Mouse (Mus musculus): ENCODE measurements around the gene Thop1. TPM values are rescaled to one million over a fixed set of nuclear protein-coding genes. Genes with fewer than 3 reads are reported as not detected.
A peak's percentile ranks its signal among the peaks of the same experiment; 100 is the strongest.
"Not testable (repeated sequence)": the region's sequence is repeated elsewhere in the genome, so short reads cannot be mapped to it uniquely, and the experiment has no call there.

The Thop1 gene
- polyA plus RNA-seq, 1 experiment from 2014 or later: 46.9 TPM

- Histone ChIP-seq H3K27me3 (no peaks in the 10 kb centered on the region), H3K9me3 (no peaks in the 10 kb centered on the region), H3K9ac (peak within 1 kb of the TSS; percentile 90), H3K27ac (peak within 1 kb of the TSS; percentile 66; the same call in 1 of the 2 replicates), H3K36me3 (0 out of 2 replicates have a peak, but pooled peaks cover 4% of the 10 kb centered on the region), H3K4me3 (peak within 1 kb of the TSS; percentile 80), H3K4me1 (replicated peaks) (peaks cover 35% of the 10 kb centered on the region), H3K4me2 (peak within 1 kb of the TSS; percentile 94)
- under 1% methylated on average over 48 of the region's 48 CpGs for WGBS
- peak; percentile 92 for ATAC-seq (ENCODE audit: low FRiP score)
Measured at GRCm38 (mm10) chr10:81059603-81060543, 10.0 kb upstream of the Thop1 start, which contains the start of gene Sgta. TSS of gene Sgta (minus strand) at chr10:81060181.

- Histone ChIP-seq H3K4me3 (no peak overlapping the region), H3K36me3 (no peaks in the 10 kb centered on the region), H3K9me3 (no peaks in the 10 kb centered on the region), H3K4me1 (replicated peaks) (peaks cover 20% of the 10 kb centered on the region), H3K27ac (no peak overlapping the region), H3K27me3 (no peaks in the 10 kb centered on the region), H3K4me2 (no peak overlapping the region), H3K9ac (no peak overlapping the region)
- 53% methylated on average over 4 of the region's 4 CpGs for WGBS
- ATAC-seq (ENCODE audit: low FRiP score): no peak
Measured at GRCm38 (mm10) chr10:81062710-81063109, 7.1 kb upstream of the Thop1 start.

- not testable (repeated sequence) for H3K4me2 ChIP-seq
Measured at GRCm38 (mm10) chr10:81064519-81064918, 5.3 kb upstream of the Thop1 start.

GRCm38 (mm10) chr10:81068706-81069105, 1.1 kb upstream of the Thop1 start:
- Histone ChIP-seq H3K36me3 (peaks cover 15% of the 10 kb centered on the region), H3K4me1 (replicated peaks) (peaks cover 26% of the 10 kb centered on the region), H3K4me2 (no peak overlapping the region), H3K9me3 (no peaks in the 10 kb centered on the region), H3K4me3 (no peak overlapping the region), H3K9ac (peak overlapping the region; percentile 60; the same call in 1 of the 2 replicates), H3K27ac (no peak overlapping the region; the same call in 1 of the 2 replicates), H3K27me3 (no peaks in the 10 kb centered on the region)
- WGBS: 84% methylated on average over 5 of the region's 5 CpGs
- ATAC-seq (ENCODE audit: low FRiP score): no peak

More at GRCm38 (mm10) chr10:81064519-81064918, 5.3 kb upstream of the Thop1 start:
- H3K27me3 ChIP-seq; H3K4me1 ChIP-seq (replicated peaks); H3K4me3 ChIP-seq; H3K36me3 ChIP-seq; H3K9me3 ChIP-seq; H3K27ac ChIP-seq; H3K9ac ChIP-seq; ATAC-seq (ENCODE audit: low FRiP score): not testable (repeated sequence)
- WGBS: 86% methylated on average over 8 of the region's 8 CpGs

- ATAC-seq (ENCODE audit: low FRiP score): no peak
- H3K9ac ChIP-seq: 0 out of 2 replicates have a peak overlapping the region, but pooled peaks have one; percentile 90
Measured at GRCm38 (mm10) chr10:81072290-81072689, 2.5 kb downstream of the Thop1 start.

GRCm38 (mm10) chr10:81073464-81073863, 3.6 kb downstream of the Thop1 start:
- Histone ChIP-seq H3K36me3 (peaks cover 59% of the 10 kb centered on the region), H3K9me3 (no peaks in the 10 kb centered on the region), H3K27me3 (no peaks in the 10 kb centered on the region), H3K4me3 (no peak overlapping the region), H3K9ac (no peak overlapping the region), H3K4me2 (no peak overlapping the region), H3K4me1 (replicated peaks) (peaks cover 26% of the 10 kb centered on the region), H3K27ac (no peak overlapping the region)
- ATAC-seq (ENCODE audit: low FRiP score): no peak
- 71% methylated on average over 7 of the region's 7 CpGs for WGBS

More at GRCm38 (mm10) chr10:81072290-81072689, 2.5 kb downstream of the Thop1 start:
- no peak overlapping the region for H3K4me2 ChIP-seq
- H3K36me3 ChIP-seq: peaks cover 48% of the 10 kb centered on the region
- no peak overlapping the region for H3K27ac ChIP-seq
- H3K4me1 ChIP-seq (replicated peaks): peaks cover 26% of the 10 kb centered on the region
- H3K27me3 ChIP-seq: no peaks in the 10 kb centered on the region
- H3K4me3 ChIP-seq: no peak overlapping the region
- WGBS: 92% methylated on average over 8 of the region's 8 CpGs
- H3K9me3 ChIP-seq: no peaks in the 10 kb centered on the region

GRCm38 (mm10) chr10:81075734-81076133, 5.9 kb downstream of the Thop1 start:
- peaks cover 82% of the 10 kb centered on the region for H3K36me3 ChIP-seq
- no peaks in the 10 kb centered on the region for H3K27me3 ChIP-seq
- ATAC-seq (ENCODE audit: low FRiP score): no peak
- peaks cover 12% of the 10 kb centered on the region for H3K4me1 ChIP-seq (replicated peaks)
- H3K4me2 ChIP-seq: no peak overlapping the region
- WGBS: 66% methylated on average over 8 of the region's 8 CpGs
- H3K27ac ChIP-seq: no peak overlapping the region
- no peaks in the 10 kb centered on the region for H3K9me3 ChIP-seq
- no peak overlapping the region for H3K9ac ChIP-seq
- H3K4me3 ChIP-seq: no peak overlapping the region

GRCm38 (mm10) chr10:81076356-81076755, 6.5 kb downstream of the Thop1 start:
- H3K36me3 ChIP-seq: peaks cover 88% of the 10 kb centered on the region
- no peaks in the 10 kb centered on the region for H3K9me3 ChIP-seq
- H3K4me3 ChIP-seq: no peak overlapping the region
- no peaks in the 10 kb centered on the region for H3K27me3 ChIP-seq
- H3K27ac ChIP-seq: no peak overlapping the region
- peaks cover 6% of the 10 kb centered on the region for H3K4me1 ChIP-seq (replicated peaks)
- no peak overlapping the region for H3K4me2 ChIP-seq
- H3K9ac ChIP-seq: no peak overlapping the region
- WGBS: 89% methylated on average over 1 of the region's 1 CpGs
- no peak for ATAC-seq (ENCODE audit: low FRiP score)

GRCm38 (mm10) chr10:81077916-81078315, 8.1 kb downstream of the Thop1 start:
- Histone ChIP-seq H3K4me3 (no peak overlapping the region), H3K36me3 (peaks cover 95% of the 10 kb centered on the region), H3K27me3 (no peaks in the 10 kb centered on the region), H3K9ac (no peak overlapping the region), H3K4me1 (replicated peaks) (no peaks in the 10 kb centered on the region), H3K27ac (no peak overlapping the region), H3K4me2 (no peak overlapping the region), H3K9me3 (no peaks in the 10 kb centered on the region)
- 95% methylated on average over 11 of the region's 11 CpGs for WGBS
- ATAC-seq (ENCODE audit: low FRiP score): no peak

- Histone ChIP-seq H3K4me2 (no peak overlapping the region), H3K9me3 (no peaks in the 10 kb centered on the region), H3K27me3 (no peaks in the 10 kb centered on the region), H3K27ac (no peak overlapping the region), H3K9ac (no peak overlapping the region), H3K4me1 (replicated peaks) (no peaks in the 10 kb centered on the region), H3K4me3 (no peak overlapping the region), H3K36me3 (peaks cover 78% of the 10 kb centered on the region)
- WGBS: 96% methylated on average over 31 of the region's 31 CpGs
- no peak for ATAC-seq (ENCODE audit: low FRiP score)
Measured at GRCm38 (mm10) chr10:81080008-81080655, 10.3 kb downstream of the Thop1 start.

GRCm38 (mm10) chr10:81082168-81082960, 12.5 kb downstream of the Thop1 start:
- peaks cover 59% of the 10 kb centered on the region for H3K36me3 ChIP-seq
- no peak overlapping the region for H3K4me3 ChIP-seq
- ATAC-seq (ENCODE audit: low FRiP score): peak; percentile 32; the same call in 1 of the 2 replicates
- no peaks in the 10 kb centered on the region for H3K4me1 ChIP-seq (replicated peaks)
- 85% methylated on average over 7 of the region's 7 CpGs for WGBS
- H3K9ac ChIP-seq: no peak overlapping the region
- H3K9me3 ChIP-seq: no peaks in the 10 kb centered on the region
- H3K27ac ChIP-seq: no peak overlapping the region
- no peaks in the 10 kb centered on the region for H3K27me3 ChIP-seq
- no peak overlapping the region for H3K4me2 ChIP-seq

- peaks cover 7% of the 10 kb centered on the region for H3K4me1 ChIP-seq (replicated peaks)
- no peak for ATAC-seq (ENCODE audit: low FRiP score)
- H3K36me3 ChIP-seq: peaks cover 13% of the 10 kb centered on the region
- no peak overlapping the region for H3K4me2 ChIP-seq
- no peaks in the 10 kb centered on the region; the same call in 1 of the 2 replicates for H3K27me3 ChIP-seq
- H3K9me3 ChIP-seq: no peaks in the 10 kb centered on the region
- 55% methylated on average over 2 of the region's 2 CpGs for WGBS
- H3K9ac ChIP-seq: no peak overlapping the region
- no peak overlapping the region for H3K4me3 ChIP-seq
- no peak overlapping the region for H3K27ac ChIP-seq
Measured at GRCm38 (mm10) chr10:81087021-81087420, 17.2 kb downstream of the Thop1 start.

Measured in hindbrain, embryonic 13.5 days (tissue).